Mouse (Mus musculus) kidney, adult 11 months (tissue): ENCODE measurements around the gene Fam3c.

ENCODE experiments used
- DNase-seq: peaks from one replicate; pipeline ENCODE4 v3.0.0; 2022

Fam3c gene

DNA sequence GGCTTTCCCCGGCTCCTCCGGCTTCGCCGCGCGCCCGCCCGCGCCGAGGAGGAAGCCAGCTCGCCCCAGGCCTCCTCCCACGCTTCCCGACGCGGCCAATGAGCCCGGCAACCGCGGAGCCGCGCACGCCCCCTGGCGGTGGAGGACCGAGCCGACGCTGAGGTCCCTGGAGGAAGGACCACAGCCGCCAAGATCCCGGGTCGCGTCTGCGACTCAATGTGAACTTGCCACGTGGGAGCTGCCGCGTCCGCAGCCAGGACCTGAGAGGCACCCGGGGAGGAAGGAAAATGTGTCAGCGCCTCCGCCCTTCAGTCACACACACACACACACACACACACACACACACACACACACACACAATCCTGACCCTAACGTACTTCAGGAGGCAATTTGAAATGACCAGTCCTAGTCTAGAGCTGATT lies at the start of gene Fam3c:
TSS of gene Fam3c (minus strand) at position 158 of the 422 bp plus-strand sequence.
- DNase-seq: peak; percentile 90

DNA sequence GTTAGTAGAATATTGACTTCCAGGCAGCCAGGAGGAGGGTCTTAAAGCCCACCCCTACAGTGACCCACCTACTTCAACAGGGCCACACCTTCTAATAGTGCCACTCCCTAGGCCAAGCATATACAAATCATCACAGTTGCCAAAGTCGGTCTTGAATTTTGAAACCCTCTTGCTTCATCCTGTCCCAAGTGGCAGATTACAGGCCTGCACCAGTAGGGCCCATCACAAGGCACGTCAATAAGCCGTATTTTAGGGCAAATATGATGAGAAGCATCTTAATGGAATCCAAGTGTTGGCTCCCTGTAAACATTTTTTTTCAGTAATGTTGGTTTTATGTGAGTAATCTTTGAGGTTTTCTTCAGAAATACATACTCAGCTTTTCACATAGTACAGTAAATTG lies 49.0 kb upstream of the Fam3c start:
- DNase-seq: no peak

DNA sequence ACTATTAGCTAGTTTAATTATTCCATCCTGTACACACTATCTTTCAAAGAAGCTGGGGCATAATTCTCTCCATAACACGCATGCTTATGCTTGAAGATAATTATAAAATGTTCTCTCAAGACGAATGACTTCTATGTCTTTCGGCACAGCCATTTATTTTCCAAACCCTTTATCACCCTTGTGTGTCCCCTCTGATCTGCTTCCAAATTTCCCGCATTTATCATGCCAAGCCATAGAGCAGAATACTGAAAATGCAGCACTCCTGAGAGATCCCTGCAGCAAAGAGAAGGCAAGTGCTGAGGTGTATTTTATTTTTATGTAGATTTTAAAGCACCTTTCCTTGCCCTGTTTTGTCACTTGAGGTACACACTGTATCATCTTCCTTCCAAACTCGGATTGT lies 47.7 kb upstream of the Fam3c start:
- DNase-seq: no peak

DNA sequence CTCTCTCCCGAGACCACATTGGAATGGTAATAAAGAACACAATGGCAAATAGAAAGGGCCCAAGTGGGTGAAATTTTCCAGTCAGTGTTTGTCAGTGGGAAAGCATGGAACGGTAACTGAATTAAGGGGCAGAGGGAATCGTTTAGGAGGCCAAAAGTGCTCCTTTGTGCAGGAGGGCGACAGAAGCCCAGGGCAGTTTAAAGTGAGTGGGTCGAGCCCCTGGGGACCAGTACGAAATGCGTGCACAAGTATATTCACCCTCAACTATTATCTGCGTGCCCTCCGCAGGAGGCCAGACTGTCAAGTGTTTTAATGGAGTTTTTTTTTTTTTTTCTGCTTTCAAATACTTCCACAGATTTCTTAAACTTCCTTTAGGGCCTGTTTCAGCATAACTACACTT lies 47.3 kb upstream of the Fam3c start:
- no peak for DNase-seq

DNA sequence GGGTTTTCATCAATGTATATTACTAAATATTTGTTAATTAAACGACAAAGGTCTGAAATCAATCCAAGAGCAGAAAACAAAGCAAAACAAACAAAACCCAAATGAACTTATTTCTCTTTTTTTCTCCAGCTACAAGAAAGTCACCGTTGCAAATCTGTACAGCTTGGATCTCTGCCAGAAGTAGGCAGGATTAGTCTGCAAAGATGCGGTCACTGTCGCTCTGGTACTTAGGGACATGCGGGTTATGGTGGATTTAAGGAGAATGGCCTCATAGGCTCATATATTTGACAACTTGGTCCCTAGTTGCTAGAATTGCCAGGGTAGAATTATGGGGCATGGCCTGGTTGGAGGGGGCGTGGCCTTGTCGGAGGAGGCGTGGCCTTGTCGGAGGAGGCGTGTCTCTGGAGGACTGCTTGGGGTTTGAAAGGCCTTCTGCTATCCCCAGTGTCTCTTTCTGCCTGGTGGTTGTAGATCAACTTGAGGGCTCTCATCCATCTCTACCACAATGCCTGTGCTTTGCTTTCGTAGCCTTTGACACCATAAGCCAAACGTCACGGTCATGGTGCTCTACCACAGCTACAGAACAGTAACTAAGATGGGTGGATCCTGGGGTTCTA lies 46.6 kb upstream of the Fam3c start:
- DNase-seq: no peak

DNA sequence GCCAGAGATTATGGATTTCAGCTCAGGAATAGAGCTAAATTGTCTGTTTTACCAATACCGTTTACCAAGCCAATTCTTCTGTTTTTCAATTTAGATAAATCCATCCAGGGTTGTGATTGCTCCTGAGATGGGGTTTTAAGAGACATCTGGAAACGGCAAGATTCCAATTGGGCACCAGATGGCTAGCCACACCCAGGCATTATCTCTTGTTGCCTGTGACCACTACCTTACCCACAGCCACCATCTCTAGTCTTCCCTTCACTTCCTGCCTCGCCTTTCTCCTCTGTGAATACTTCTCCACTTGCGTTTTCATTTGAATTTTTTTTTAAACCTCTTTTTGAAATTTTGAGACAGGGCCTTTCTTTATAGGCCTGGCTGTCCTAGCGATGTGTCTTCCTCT lies 46.0 kb upstream of the Fam3c start:
- DNase-seq: no peak

DNA sequence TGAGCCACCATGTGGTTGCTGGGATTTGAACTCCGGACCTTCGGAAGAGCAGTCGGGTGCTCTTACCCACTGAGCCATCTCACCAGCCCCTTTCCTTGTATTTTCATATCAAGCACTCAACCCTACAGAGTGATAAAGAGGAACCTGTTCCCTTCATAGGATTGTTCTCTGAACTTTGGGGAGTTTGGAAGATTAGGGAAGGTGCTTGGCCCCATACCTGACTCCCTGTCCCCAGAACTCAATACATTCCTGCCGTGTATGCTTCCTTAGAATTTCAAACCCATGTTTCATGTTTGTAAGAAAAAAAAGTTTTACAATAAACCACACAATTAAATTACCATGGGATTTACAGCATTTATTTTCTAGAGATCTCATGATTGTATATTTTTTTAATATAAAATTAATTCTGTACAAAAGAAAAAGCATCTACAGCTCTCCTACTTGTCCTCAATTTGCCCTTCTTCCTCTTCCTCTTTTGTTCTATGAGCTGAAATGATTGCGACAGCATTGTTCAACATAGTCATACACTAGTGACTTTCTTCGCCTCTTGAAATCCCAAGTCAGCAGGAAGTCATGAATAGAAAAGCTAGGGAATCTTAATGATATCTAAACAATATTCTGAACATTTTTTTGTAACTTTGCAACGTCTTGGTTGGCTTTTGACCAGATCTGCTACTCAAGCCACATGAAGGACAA lies 42.2 kb upstream of the Fam3c start:
- no peak for DNase-seq

DNA sequence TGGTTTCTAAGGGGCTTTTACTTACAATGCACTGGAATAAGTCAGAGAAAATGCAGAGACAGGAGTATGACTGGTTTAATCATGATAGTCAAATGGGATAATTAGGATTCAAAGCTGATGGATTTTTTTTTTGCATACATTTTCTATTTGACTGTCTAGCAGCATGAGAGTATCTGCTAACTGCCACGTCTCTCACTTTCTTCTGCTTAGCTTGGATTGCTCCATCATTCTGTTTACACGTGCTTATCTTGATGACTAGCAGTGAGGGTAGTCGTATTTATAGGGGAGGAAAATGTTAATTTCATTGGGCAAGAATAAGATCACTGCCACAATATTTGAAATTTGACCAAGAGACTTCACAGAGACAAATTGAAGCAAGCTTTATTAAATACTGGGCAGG lies 39.2 kb upstream of the Fam3c start:
- no peak for DNase-seq

DNA sequence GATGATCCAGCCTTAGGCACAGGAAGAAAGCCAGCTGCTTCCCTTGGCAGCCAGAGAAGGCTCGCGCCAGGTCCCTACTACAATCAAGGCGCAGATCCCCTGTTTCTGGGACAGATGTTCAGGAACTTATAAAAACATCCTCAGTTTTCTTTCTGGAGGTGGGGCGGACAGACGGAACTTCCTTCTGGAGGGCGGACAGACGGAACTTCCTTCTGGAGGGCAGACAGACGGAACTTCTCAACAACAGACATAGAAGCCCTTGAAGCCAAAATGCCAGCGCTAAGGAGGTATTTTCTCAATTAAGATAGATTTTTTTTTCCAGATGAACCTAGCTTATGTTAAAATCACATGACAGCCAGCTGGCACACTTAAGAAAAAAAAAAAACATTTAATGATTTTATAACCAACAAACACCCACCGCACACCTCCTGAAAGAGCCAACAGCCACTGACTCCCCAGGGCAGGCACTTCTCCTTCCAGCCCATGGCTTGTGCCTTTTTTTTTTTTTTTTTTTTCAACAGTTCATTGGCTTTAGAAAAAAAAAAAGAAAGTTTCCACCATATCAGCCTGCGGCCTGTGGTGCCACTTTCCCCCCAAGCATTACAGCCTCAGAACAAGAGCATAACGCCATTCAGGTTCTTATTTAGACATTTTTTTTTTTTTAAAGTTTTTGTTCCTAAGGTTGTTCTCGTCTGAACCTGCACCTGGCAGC lies 34.8 kb upstream of the Fam3c start:
- DNase-seq: no peak

DNA sequence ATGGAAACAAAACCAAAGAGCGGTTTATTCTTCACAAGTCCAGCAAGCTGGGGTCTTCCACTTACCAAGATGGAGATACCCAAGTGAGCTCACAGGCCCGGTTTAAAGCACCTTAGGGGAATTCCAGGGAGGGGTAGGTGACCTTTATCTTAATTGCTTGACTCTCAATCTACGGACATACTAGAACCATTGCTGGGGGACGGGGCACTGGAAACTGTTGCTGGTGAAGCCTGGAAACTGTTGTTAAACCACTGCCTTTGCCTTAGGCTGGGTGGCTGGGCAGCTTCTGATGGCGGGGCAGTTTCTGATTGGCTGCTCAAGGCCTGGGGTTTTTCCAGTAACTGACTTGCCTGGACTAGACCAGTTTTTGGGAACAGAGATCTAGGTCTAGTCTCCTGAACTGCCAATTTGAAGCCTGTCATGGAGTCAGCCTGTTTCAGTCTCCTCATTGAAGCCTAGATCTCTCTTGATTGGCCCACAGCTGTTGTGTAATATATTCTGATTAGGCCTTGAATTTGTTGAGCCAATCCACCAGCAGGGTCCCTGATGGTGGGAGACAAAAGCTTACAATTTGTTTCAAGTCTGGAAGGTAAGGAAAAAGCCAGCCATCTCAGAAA lies 29.3 kb upstream of the Fam3c start:
- no peak for DNase-seq

DNA sequence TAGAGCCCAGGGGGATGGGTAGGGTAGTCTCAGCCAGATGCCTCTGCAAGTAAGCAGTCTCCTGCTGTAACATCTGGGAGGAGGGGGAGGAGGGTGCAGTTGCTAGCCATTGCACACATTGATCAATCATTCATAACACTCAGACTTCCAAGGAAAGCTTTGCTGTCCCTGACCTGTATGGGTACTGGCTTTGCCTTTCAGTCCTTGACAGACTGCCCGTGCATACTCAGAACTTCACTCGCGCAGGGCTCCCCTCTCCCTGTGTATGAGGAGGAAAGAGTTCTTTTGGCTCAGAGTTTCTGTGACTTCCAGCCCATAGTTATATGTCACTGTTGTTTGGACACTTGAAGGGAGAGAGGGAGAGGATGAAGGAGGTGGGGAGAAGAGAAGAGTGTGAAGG lies 24.2 kb upstream of the Fam3c start:
- DNase-seq: no peak

DNA sequence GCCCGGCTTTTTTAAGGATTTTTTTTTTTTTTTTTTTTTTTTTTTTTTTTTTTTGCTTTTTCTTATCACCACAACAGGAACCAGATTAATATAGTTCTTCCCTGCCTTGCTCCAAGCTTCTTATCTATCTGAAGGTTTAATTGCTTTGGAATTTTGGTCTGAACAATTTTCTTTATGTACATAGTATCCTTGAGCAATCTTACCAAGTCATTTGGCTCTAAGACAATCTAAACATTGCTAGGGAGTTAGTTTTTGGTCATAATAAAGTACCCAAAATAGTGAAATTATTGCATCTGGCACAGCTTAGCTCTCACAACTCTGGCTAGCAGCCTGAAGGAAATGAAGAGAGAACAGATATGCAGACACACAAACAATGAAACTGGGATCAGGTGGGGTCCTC lies 23.8 kb upstream of the Fam3c start:
- no peak for DNase-seq

DNA sequence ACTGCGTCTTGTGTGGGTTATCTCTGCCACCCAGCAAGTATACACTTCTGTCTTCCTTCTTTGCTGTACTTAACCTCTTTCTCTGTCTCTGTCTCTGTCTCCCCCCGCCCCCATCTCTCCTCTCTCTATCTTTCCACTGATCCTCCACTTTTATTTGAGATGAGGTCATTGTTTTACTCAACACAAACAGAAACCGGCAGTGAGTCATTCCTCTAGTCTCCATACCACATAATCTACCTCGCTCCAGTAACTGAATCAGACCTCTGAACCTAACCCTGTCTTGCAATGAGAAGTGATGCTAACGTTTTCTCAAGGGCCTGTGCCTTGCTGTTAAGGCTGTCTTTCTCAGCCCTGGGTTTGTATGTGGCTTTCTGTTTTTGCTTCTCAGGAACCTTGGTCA lies 22.4 kb upstream of the Fam3c start:
- DNase-seq: no peak

DNA sequence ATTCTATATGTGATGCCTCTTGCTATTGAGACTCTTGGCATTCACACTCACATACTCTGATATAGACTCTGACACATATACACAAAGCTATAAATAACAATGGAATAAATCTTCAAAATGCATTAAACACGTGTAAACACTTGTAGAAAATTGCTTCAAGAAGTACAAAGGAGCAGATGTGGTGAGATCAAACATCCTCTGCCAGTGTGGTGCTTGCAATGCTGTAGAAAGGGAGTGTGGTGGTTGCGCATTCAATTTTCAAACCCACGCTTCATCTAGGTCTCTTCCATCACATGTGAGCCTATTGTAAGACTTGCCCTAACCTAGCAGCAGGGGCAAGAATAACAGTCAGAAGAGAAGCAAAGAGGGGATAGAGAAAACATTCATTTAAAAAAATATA lies 18.7 kb upstream of the Fam3c start:
- no peak for DNase-seq

DNA sequence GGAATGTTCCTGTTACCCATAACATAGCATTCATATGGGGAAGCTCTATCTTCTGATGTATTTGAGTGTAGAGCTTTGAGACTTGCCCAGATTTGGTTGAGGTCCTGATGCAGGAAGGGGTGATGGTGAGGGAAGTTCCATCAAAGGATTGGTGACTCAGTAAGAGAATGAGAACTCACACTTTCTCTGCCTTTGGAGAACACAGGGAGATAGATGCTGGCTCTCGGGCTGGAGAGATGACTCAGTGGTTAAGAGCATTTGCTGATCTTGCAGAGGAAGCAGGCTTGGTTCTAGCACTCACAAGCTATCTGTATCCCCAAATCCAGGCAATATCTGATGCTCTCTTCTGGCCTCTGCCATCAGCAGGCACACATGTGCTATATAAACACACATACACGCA lies 17.4 kb upstream of the Fam3c start:
- DNase-seq: no peak

DNA sequence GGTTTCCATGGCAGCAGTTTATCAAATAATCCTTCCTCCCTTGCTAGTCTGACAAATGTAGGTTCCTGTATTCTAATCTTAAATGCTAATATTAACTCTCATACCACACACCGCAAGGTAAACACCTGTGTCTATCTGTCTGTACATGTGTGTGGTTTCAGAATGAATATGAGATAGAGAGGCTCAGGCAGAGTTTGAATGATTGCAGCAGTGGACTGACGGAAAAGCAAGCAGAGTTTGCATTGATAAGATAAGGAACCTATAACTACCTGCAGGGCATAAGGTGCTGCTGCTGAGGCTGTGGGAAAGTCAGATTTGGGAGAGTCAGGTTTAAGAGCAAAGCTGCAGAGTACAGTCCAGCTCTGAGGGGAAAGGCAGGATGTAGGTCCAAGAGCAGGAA lies 10.9 kb upstream of the Fam3c start:
- no peak for DNase-seq

DNA sequence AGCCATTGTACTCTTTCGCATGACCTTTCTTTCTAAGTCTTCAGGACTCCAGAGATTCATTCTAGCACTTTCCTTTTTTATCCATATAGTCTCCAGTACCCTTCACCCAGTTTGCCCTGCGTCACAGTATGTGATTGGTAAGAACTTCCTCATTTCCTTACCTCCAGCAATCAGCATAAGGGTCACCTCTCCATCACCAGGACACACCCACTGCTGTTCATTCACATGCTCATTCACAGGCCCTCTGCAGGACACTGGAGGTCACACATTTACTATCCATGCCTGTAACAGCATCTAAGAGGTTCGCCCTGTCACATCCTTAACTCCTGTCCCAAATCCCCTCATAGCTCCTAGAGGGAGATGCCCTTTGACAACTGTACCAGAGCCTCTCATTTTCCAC lies 7.5 kb upstream of the Fam3c start:
- no peak for DNase-seq

DNA sequence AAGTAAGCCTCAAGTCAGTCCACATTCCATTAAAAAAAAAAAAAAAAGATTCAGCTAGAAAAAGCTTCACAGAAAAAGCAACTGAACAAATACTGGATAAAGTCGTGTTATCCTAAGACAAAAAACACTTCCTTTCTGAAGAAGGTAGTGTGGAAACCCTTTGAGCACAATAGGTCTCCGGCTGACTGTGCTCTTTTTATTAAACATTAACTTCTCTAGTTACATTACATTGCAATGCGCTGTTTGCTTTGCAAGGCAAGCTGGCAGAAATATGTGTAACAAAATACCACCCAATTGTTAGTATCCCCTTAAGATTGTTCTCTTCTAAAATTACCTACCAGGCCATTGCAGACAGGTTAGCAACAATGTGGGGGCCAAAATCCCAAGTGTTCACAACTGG lies 5.9 kb upstream of the Fam3c start:
- DNase-seq: no peak

DNA sequence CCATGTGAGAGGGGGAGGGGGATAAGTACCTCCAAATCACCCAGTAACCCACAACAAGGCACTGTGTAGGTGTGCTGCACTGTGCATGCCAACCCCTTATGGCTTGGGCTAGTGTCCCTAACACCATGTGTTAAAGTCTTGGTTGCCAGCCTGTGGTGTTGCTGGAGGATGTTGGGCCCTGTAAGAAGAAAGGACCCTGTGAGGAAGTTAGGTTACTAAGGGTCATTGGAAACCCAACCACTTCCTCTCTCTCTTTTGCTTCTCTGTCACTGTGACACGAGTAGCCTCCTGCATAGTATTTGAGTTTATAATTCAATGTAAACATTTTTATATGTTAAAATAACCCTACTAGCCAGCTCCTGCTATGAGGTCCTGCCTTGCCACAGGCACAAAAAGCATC lies 3.0 kb upstream of the Fam3c start:
- no peak for DNase-seq

DNA sequence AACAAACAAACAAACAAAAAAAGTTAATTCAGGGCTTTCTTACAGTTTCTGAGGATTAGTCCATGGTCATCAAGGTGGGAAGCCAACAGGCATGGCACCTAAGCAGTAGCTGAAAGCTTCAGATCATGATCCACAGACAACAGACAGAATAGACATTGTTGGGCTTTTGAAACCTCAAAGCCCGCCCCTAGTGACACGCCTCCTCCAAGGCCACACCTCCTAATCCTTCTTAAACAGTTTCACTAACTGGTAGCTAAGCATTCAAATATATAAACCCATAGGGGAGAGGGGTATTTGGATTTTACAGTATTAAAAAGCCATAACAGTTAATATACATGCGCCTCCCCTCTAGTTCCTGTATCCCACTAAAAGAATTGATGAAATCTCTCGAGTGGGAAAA lies 1.3 kb upstream of the Fam3c start:
- DNase-seq: no peak

DNA sequence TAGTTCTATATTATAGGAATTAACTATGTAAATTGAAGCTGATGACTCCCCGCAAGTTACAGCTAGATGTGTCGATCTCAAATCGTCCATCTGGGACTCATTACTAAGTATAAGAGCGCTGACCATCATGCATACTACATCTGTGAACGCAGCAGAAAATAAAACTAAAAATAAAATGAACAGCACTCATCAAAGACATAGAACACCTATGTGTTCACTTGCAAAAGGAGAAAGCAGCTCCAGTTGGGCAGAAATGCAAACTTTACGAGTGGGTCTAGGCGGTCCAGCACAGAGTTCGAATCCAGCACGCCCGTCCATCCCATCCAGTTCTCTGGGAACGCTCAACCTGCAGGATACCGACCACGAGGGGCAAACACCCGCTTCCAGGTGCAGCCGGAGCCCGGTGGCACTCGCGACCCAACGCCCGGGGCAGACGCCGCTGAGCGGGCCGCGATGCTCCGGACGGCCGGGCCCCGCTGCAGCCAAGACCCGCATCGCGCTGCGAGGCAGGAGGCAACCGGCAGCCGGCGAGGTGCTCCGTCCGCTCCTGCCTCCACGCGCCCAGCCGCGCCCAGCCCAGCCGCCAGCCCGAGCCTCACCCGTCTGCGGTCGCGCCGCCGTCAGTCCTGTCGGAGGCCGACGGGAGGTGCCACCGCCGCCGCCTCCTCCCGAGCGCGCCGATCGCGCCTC lies 502 bp downstream of the Fam3c start:
- no peak for DNase-seq

DNA sequence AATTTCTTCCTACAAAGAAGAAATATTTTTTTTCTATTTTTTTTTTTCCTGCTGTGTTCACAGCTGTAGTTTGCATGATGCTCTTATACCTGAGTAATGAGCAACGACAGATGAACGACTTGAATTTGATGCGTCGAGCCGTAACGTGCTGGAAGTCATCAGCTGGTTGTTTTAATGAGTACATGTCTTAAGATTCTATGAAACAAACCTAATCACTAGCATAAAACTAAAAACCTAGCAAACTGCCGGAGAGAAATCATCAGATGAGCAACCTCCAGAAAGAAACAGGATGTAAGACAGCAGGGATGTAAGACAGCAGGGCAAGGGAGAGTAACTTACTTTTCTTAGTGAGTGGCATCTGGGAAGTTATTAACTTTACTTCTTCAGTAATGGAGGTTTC lies 1.4 kb downstream of the Fam3c start:
- DNase-seq: no peak

DNA sequence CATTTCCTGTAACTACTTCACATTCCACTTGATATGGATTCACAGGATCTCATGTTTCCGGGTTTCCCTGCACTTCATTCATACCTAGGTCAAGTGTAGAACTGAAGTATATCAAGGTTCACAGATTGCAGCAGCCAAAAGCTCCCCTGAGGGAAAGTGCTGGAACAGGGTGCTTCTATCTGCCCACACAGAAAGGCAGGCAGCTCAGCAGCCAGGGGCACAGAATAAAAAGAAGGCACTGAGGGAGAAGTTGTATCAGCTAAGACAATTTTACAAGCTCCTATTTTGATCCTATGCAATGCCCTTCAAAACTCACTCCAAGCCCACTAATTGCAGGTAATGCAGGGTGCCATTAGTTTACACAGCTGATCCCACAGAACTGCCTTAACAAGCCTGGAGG lies 2.0 kb downstream of the Fam3c start:
- DNase-seq: no peak

DNA sequence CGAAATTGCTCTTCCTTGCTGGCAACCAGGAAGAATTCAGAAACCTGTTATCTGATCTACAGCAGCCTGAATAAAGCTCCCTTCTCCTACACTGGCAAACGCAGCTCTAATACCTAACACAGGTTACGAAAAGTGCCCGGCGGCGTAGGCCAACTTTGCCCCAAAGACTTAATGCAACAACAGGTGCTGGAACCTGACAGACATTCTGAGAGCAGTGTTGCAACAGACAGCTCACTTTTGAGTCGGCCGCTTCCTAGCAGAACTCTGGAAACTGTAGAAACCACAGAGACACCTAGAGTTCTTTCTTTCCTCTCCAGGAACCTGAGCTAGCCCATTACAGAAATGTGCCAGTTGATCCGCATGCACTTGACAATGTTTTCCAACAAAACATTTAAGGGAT lies 4.5 kb downstream of the Fam3c start:
- DNase-seq: no peak
